12 mouse cellular contexts compared by ENCODE assay signal in genomic region chr8:116945169-116945910, GRCm38 (mm10). TPM values are rescaled to one million over a fixed set of nuclear protein-coding genes. Genes with fewer than 3 reads are reported as not detected.
DNase-seq lines count a peak whose midpoint lies in the region; ATAC-seq and TF ChIP-seq lines count a peak whose summit lies in the region.
"Had no signal": no experiment of that assay in that cellular context is flagged by ENCODE, and none has a peak within 500 bp of the region (broad histone marks: within the 10 kb centered on the region; RNA-seq: fewer than 3 reads in every experiment).

No protein-coding gene starts in this region.

- TF ChIP-seq RAD21 in MEL (IDR thresholded peaks at IDR 0.05; ENCODE audit: low read depth, low read length): no peak

- no peak overlapping the region for H3K9ac ChIP-seq in heart, embryonic 11.5 days (ENCODE audit: low read depth, low read length)
- 0 out of 2 replicates have a peak overlapping the region, but pooled peaks have one; percentile 4 for H3K9ac ChIP-seq in limb, embryonic 12.5 days (replicated peaks)
- H3K9ac ChIP-seq in MEL (ENCODE audit: control insufficient read depth, low read depth, low read length, poor library complexity, severe bottlenecking): peak overlapping the region; percentile 68
- no peak overlapping the region for H3K9ac ChIP-seq in liver, embryonic 15.5 days
- H3K9ac ChIP-seq: forebrain, embryonic 15.5 days had no signal

- no peak for DNase-seq in heart, adult 9 months (ENCODE audit: low spot score in 2 of 2)
- DNase-seq in limb, embryonic 10.5 days (ENCODE audit: low spot score): no peak
- peak; percentile 66 for DNase-seq in MEL (ENCODE audit: low read depth, low spot score)
- DNase-seq in kidney, adult 18-20 months: no peak
- DNase-seq in lung, adult 18-20 months: no peak
- DNase-seq: cerebellum, adult 8-10 months; lung, adult 2 months; right cerebral cortex, postnatal 4 days had no signal

- no peak overlapping the region for H3K4me3 ChIP-seq in heart, embryonic 11.5 days (ENCODE audit: low read depth, low read length)
- no peak overlapping the region for H3K4me3 ChIP-seq in limb, embryonic 12.5 days (replicated peaks)
- H3K4me3 ChIP-seq in limb, embryonic 10.5 days: no peak overlapping the region
- peak overlapping the region; percentile 56 to 77; a peak in 1 of 4 replicates for H3K4me3 ChIP-seq in MEL (ENCODE audit: control insufficient read depth in 1 of 2, insufficient read depth in 1 of 2, low read depth in 2 of 2, low read length in 2 of 2)
- H3K4me3 ChIP-seq in liver, embryonic 15.5 days (replicated peaks): peak overlapping the region; percentile 4; the same call in 1 of the 2 replicates

- H3K4me2 ChIP-seq in heart, embryonic 11.5 days: peak overlapping the region; percentile 98
- no peak overlapping the region for H3K4me2 ChIP-seq in limb, embryonic 12.5 days
- H3K4me2 ChIP-seq in liver, embryonic 15.5 days: peak overlapping the region; percentile 97

- no peak for ATAC-seq in heart, embryonic 11.5 days (replicated peaks; ENCODE audit: insufficient number of reproducible peaks, low FRiP score, low TSS enrichment)
- ATAC-seq in limb, embryonic 12.5 days (ENCODE audit: insufficient number of reproducible peaks, insufficient read depth, low FRiP score, low TSS enrichment, low read depth): no peak
- peak; percentile 55 for ATAC-seq in liver, embryonic 15.5 days (ENCODE audit: insufficient read depth)
- ATAC-seq: forebrain, embryonic 15.5 days had no signal

- H3K27ac ChIP-seq in heart, embryonic 11.5 days (ENCODE audit: low read depth, low read length): peak overlapping the region; percentile 73; the same call in 1 of the 2 replicates
- H3K27ac ChIP-seq in limb, embryonic 12.5 days: no peak overlapping the region
- no peak overlapping the region for H3K27ac ChIP-seq in limb, embryonic 10.5 days
- H3K27ac ChIP-seq in MEL (ENCODE audit: control insufficient read depth, low read depth, low read length): peak overlapping the region; percentile 88
- H3K27ac ChIP-seq in liver, embryonic 15.5 days (replicated peaks): peak overlapping the region; percentile 70
- H3K27ac ChIP-seq: forebrain, embryonic 15.5 days had no signal

- no peak for TF ChIP-seq CTCF in MEL (IDR thresholded peaks at IDR 0.05 in 2 of 3, conservative IDR thresholded peaks at IDR 0.05 in 1 of 3; ENCODE audit: control insufficient read depth in 1 of 3, insufficient read depth in 1 of 3, low read depth in 2 of 3, low read length in 3 of 3, poor library complexity in 1 of 3, severe bottlenecking in 1 of 3)

- 49% methylated on average over 9 of the region's 9 CpGs for WGBS in heart, embryonic 11.5 days (ENCODE audit: insufficient replicate concordance)
- WGBS in limb, embryonic 12.5 days: 88% methylated on average over 9 of the region's 9 CpGs
- 93% methylated on average over 9 of the region's 9 CpGs for WGBS in limb, embryonic 10.5 days
- 35% methylated on average over 9 of the region's 9 CpGs for WGBS in liver, embryonic 15.5 days (ENCODE audit: insufficient replicate concordance)

- 0 out of 2 replicates have a peak, but pooled peaks cover 2% of the 10 kb centered on the region for H3K36me3 ChIP-seq in heart, embryonic 11.5 days (ENCODE audit: control insufficient read depth, insufficient read depth, low read length)
- H3K36me3 ChIP-seq in limb, embryonic 12.5 days: peaks cover 9% of the 10 kb centered on the region; the same call in 1 of the 2 replicates
- H3K36me3 ChIP-seq in limb, embryonic 10.5 days: peaks cover 13% of the 10 kb centered on the region
- H3K36me3 ChIP-seq in MEL (ENCODE audit: control insufficient read depth in 1 of 2, insufficient read depth in 2 of 2, low read length in 2 of 2): peaks cover 0 to 30% of the 10 kb centered on the region in 2 experiments; a peak in 2 of 4 replicates
- peaks cover 10% of the 10 kb centered on the region; the same call in 1 of the 2 replicates for H3K36me3 ChIP-seq in liver, embryonic 15.5 days (replicated peaks)
- H3K36me3 ChIP-seq: forebrain, embryonic 15.5 days had no signal

- no peaks in the 10 kb centered on the region for H3K9me3 ChIP-seq in heart, embryonic 11.5 days (replicated peaks; ENCODE audit: control insufficient read depth, low read length)
- H3K9me3 ChIP-seq in limb, embryonic 12.5 days: no peaks in the 10 kb centered on the region
- no peaks in the 10 kb centered on the region for H3K9me3 ChIP-seq in limb, embryonic 10.5 days (replicated peaks)
- no peaks in the 10 kb centered on the region for H3K9me3 ChIP-seq in MEL (replicated peaks; ENCODE audit: insufficient read depth, low read length)
- H3K9me3 ChIP-seq in liver, embryonic 15.5 days (replicated peaks): no peaks in the 10 kb centered on the region
- H3K9me3 ChIP-seq: forebrain, embryonic 15.5 days had no signal

- TF ChIP-seq POLR2A in MEL (IDR thresholded peaks at IDR 0.05; ENCODE audit: control insufficient read depth in 1 of 2, insufficient read depth in 1 of 2, low read depth in 1 of 2, low read length in 2 of 2, poor library complexity in 1 of 2): no peak

- no peaks in the 10 kb centered on the region for H3K27me3 ChIP-seq in heart, embryonic 11.5 days (ENCODE audit: control insufficient read depth, insufficient read depth, low read length)
- no peaks in the 10 kb centered on the region for H3K27me3 ChIP-seq in limb, embryonic 12.5 days
- no peaks in the 10 kb centered on the region for H3K27me3 ChIP-seq in limb, embryonic 10.5 days (ENCODE audit: low read depth, poor library complexity, severe bottlenecking)
- no peaks in the 10 kb centered on the region for H3K27me3 ChIP-seq in MEL (ENCODE audit: control insufficient read depth in 1 of 2, insufficient read depth in 2 of 2, low read length in 2 of 2)
- no peaks in the 10 kb centered on the region for H3K27me3 ChIP-seq in liver, embryonic 15.5 days
- H3K27me3 ChIP-seq: forebrain, embryonic 15.5 days had no signal

- peak; percentile 66 to 82 for TF ChIP-seq EP300 in MEL (IDR thresholded peaks at IDR 0.05; ENCODE audit: low read depth in 1 of 2, low read length in 2 of 2)

- H3K4me1 ChIP-seq in heart, embryonic 11.5 days (ENCODE audit: control insufficient read depth, insufficient read depth, low read length): peaks cover 42% of the 10 kb centered on the region
- peaks cover 13% of the 10 kb centered on the region for H3K4me1 ChIP-seq in limb, embryonic 12.5 days (replicated peaks)
- peaks cover 23% of the 10 kb centered on the region for H3K4me1 ChIP-seq in limb, embryonic 10.5 days
- peaks cover 2 to 33% of the 10 kb centered on the region in 2 experiments for H3K4me1 ChIP-seq in MEL (ENCODE audit: control insufficient read depth in 1 of 2, insufficient read depth in 2 of 2, low read length in 2 of 2)
- peaks cover 53% of the 10 kb centered on the region for H3K4me1 ChIP-seq in liver, embryonic 15.5 days (replicated peaks)

- peaks cover 35% of the 10 kb centered on the region for H3K79me2 ChIP-seq in MEL (ENCODE audit: control insufficient read depth, insufficient read depth, low read length, poor library complexity)

RNA-seq across cellular contexts. Expression of gene Atmin, which starts 2.1 kb away (rescaled TPM):
- polyA plus RNA-seq in heart, embryonic 11.5 days (2014; fragmentation: Nextera tagmentation; extraction: Ambion mirVana): 8.9 and 10.5 TPM in 2 replicates
- 11.7 and 12.5 TPM in 2 replicates for polyA plus RNA-seq in limb, embryonic 12.5 days (2016; fragmentation: Nextera tagmentation; extraction: Ambion mirVana)
- polyA plus RNA-seq in limb, embryonic 10.5 days (2016; fragmentation: Nextera tagmentation; extraction: Ambion mirVana): 12.1 and 12.4 TPM in 2 replicates
- total RNA-seq in MEL (2012; rRNA removed): 17.3 and 19.7 TPM in 2 replicates
- polyA plus RNA-seq in MEL (2012; ENCODE audit: insufficient read depth in 1 of 2, insufficient read length in 2 of 2, low read depth in 1 of 2, low replicate concordance in 2 of 2, missing spikeins in 1 of 2): 10 to 100 TPM in 1 of 2 experiments, not detected in 1; 34.5 TPM
- polyA plus RNA-seq in liver, embryonic 15.5 days (2015; fragmentation: Nextera tagmentation; extraction: Ambion mirVana): 3.6 and 3.7 TPM in 2 replicates

RNA-seq across cellular contexts. Expression of gene Cenpn, which starts 23.8 kb away (rescaled TPM):
- polyA plus RNA-seq in heart, embryonic 11.5 days (2014; fragmentation: Nextera tagmentation; extraction: Ambion mirVana): 32.8 and 34.0 TPM in 2 replicates
- polyA plus RNA-seq in limb, embryonic 12.5 days (2016; fragmentation: Nextera tagmentation; extraction: Ambion mirVana): 47.5 and 47.6 TPM in 2 replicates
- 60.4 and 62.6 TPM in 2 replicates for polyA plus RNA-seq in limb, embryonic 10.5 days (2016; fragmentation: Nextera tagmentation; extraction: Ambion mirVana)
- total RNA-seq in MEL (2012; rRNA removed): 39.6 and 41.8 TPM in 2 replicates
- polyA plus RNA-seq in MEL (2012; ENCODE audit: insufficient read depth in 1 of 2, insufficient read length in 2 of 2, low read depth in 1 of 2, low replicate concordance in 2 of 2, missing spikeins in 1 of 2): 10 to 100 TPM in 1 of 2 experiments, not detected in 1; 59.5 TPM
- 24.8 and 24.9 TPM in 2 replicates for polyA plus RNA-seq in liver, embryonic 15.5 days (2015; fragmentation: Nextera tagmentation; extraction: Ambion mirVana)

RNA-seq across cellular contexts. Expression of gene Cmc2, which starts 24.1 kb away (rescaled TPM):
- polyA plus RNA-seq in heart, embryonic 11.5 days (2014; fragmentation: Nextera tagmentation; extraction: Ambion mirVana): 102 and 113 TPM in 2 replicates
- polyA plus RNA-seq in limb, embryonic 12.5 days (2016; fragmentation: Nextera tagmentation; extraction: Ambion mirVana): 72.2 and 82.7 TPM in 2 replicates
- 68.6 and 70.3 TPM in 2 replicates for polyA plus RNA-seq in limb, embryonic 10.5 days (2016; fragmentation: Nextera tagmentation; extraction: Ambion mirVana)
- total RNA-seq in MEL (2012; rRNA removed): 60.2 and 65.4 TPM in 2 replicates
- polyA plus RNA-seq in MEL (2012; ENCODE audit: insufficient read depth in 1 of 2, insufficient read length in 2 of 2, low read depth in 1 of 2, low replicate concordance in 2 of 2, missing spikeins in 1 of 2): 100 to 1,000 TPM in 1 of 2 experiments, not detected in 1; 111 TPM
- 50.8 and 56.7 TPM in 2 replicates for polyA plus RNA-seq in liver, embryonic 15.5 days (2015; fragmentation: Nextera tagmentation; extraction: Ambion mirVana)

RNA-seq across cellular contexts. Expression of gene 1700030J22Rik, which starts 33.4 kb away (rescaled TPM):
- polyA plus RNA-seq in heart, embryonic 11.5 days (2014; fragmentation: Nextera tagmentation; extraction: Ambion mirVana): 0.66 and 0.83 TPM in 2 replicates
- polyA plus RNA-seq in limb, embryonic 12.5 days (2016; fragmentation: Nextera tagmentation; extraction: Ambion mirVana): 2.0 and 2.3 TPM in 2 replicates
- 1.5 and 2.3 TPM in 2 replicates for polyA plus RNA-seq in limb, embryonic 10.5 days (2016; fragmentation: Nextera tagmentation; extraction: Ambion mirVana)
- 0.15 and 0.16 TPM in 2 replicates for total RNA-seq in MEL (2012; rRNA removed)
- under 1 TPM in 1 of 2 experiments, not detected in 1; 0.38 TPM for polyA plus RNA-seq in MEL (2012; ENCODE audit: insufficient read depth in 1 of 2, insufficient read length in 2 of 2, low read depth in 1 of 2, low replicate concordance in 2 of 2, missing spikeins in 1 of 2)
- 0.48 and 0.51 TPM in 2 replicates for polyA plus RNA-seq in liver, embryonic 15.5 days (2015; fragmentation: Nextera tagmentation; extraction: Ambion mirVana)

RNA-seq across cellular contexts. Expression of gene Gcsh, which starts 48.0 kb away (rescaled TPM):
- polyA plus RNA-seq in heart, embryonic 11.5 days (2014; fragmentation: Nextera tagmentation; extraction: Ambion mirVana): 91.7 and 95.2 TPM in 2 replicates
- polyA plus RNA-seq in limb, embryonic 12.5 days (2016; fragmentation: Nextera tagmentation; extraction: Ambion mirVana): 134 TPM in 2 replicates
- polyA plus RNA-seq in limb, embryonic 10.5 days (2016; fragmentation: Nextera tagmentation; extraction: Ambion mirVana): 175 and 200 TPM in 2 replicates
- total RNA-seq in MEL (2012; rRNA removed): 118 and 137 TPM in 2 replicates
- polyA plus RNA-seq in MEL (2012; ENCODE audit: insufficient read depth in 1 of 2, insufficient read length in 2 of 2, low read depth in 1 of 2, low replicate concordance in 2 of 2, missing spikeins in 1 of 2): 10 to 100 TPM in 1 of 2 experiments, not detected in 1; 77.1 TPM
- 85.5 and 94.5 TPM in 2 replicates for polyA plus RNA-seq in liver, embryonic 15.5 days (2015; fragmentation: Nextera tagmentation; extraction: Ambion mirVana)

Comparison
In these comparisons a context has a peak if more than half of its experiments do, and no peak if none do; other contexts are left out.
1. H3K27ac ChIP-seq: peak in heart, embryonic 11.5 days (single experiment), MEL (single experiment) and liver, embryonic 15.5 days (single experiment); none in limb, embryonic 12.5 days (single experiment) and limb, embryonic 10.5 days (single experiment).
2. H3K4me3 ChIP-seq: peak in MEL (2 of 2) and liver, embryonic 15.5 days (single experiment); none in heart, embryonic 11.5 days (single experiment), limb, embryonic 12.5 days (single experiment) and limb, embryonic 10.5 days (single experiment).
3. H3K9ac ChIP-seq: peak in limb, embryonic 12.5 days (single experiment) and MEL (single experiment); none in heart, embryonic 11.5 days (single experiment) and liver, embryonic 15.5 days (single experiment).